Mouse (Mus musculus) brain, embryonic 14.5 days (tissue): ENCODE measurements around the gene Homer1.

ENCODE experiments used
- CTCF ChIP-seq: fragments of 200-500 bp; IDR thresholded peaks from 2 replicates; pipeline ENCODE4 v1.5.1; 2012; ENCODE audit warnings: inconsistent platforms, mild to moderate bottlenecking, moderate library complexity, borderline replicate concordance; ENCODE audit not compliant: insufficient read depth, insufficient read length; ENCODE audit errors: extremely low read depth
- POLR2A ChIP-seq: fragments of 200-500 bp; IDR thresholded peaks from 2 replicates; pipeline ENCODE4 v1.6.1; 2012; ENCODE audit warnings: mild to moderate bottlenecking, inconsistent platforms, borderline replicate concordance; ENCODE audit not compliant: poor library complexity, insufficient read depth, insufficient read length, severe bottlenecking; ENCODE audit errors: extremely low read depth

- TF ChIP-seq CTCF (peak; percentile 30; the same call in 1 of the 2 replicates), POLR2A (no peak)
Observed at GRCm38 (mm10) chr13:93302846-93303562, 3.6 kb downstream of the Homer1 start.
